Mouse (Mus musculus) effector memory CD4-positive, alpha-beta T cell, adult 7 months (primary cell): ENCODE data around the gene Tnfrsf23. TPM values are rescaled to one million over a fixed set of nuclear protein-coding genes. Genes with fewer than 3 reads are reported as not detected.

Experiments used
- polyA plus RNA-seq: library from polyadenylated mRNA; unstranded; fragments of 100-300 nt; shearing (Covaris generic); gene quantifications from one replicate; pipeline ENCODE4 v1.2.1, GENCODE M21; 2017

The Tnfrsf23 gene
- polyA plus RNA-seq = 14.4 TPM

GRCm38 (mm10) chr7:143685359-143686067 lies at the start of gene Tnfrsf23:
Tnfrsf23 (minus strand) TSS chr7:143685872.

GRCm38 (mm10) chr7:143649034-143649768 lies 36.5 kb downstream of the Tnfrsf23 start, which contains the start of gene Tnfrsf22:
Tnfrsf22 (minus strand) TSS chr7:143649661.

GRCm38 (mm10) chr7:143628540-143628939 lies 57.1 kb downstream of the Tnfrsf23 start, which contains the start of gene Tnfrsf26:
Tnfrsf26 (minus strand) TSS chr7:143628722.

Other genes starting within 250 kb of the Tnfrsf23 start
- 2.7 TPM for gene Cdkn1c, start 224.8 kb downstream of the Tnfrsf23 start, polyA plus RNA-seq
- gene Slc22a18, start 212.1 kb downstream of the Tnfrsf23 start, polyA plus RNA-seq = not detected
- not detected for gene Phlda2, start 182.7 kb downstream of the Tnfrsf23 start, polyA plus RNA-seq
- 292 TPM for gene Nap1l4, start 136.8 kb downstream of the Tnfrsf23 start, polyA plus RNA-seq
- gene Cars, start 85.8 kb downstream of the Tnfrsf23 start, polyA plus RNA-seq = 40.0 TPM
- 40.5 TPM for gene Tnfrsf26, start 57.1 kb downstream of the Tnfrsf23 start, polyA plus RNA-seq
- 19.3 TPM for gene Tnfrsf22, start 36.2 kb downstream of the Tnfrsf23 start, polyA plus RNA-seq
- 26.7 TPM for gene Osbpl5, start 71.1 kb upstream of the Tnfrsf23 start, polyA plus RNA-seq
- not detected for gene Mrgprg, start 81.1 kb upstream of the Tnfrsf23 start, polyA plus RNA-seq
- gene Mrgpre, start 98.6 kb upstream of the Tnfrsf23 start, polyA plus RNA-seq = not detected
- 15.0 TPM for gene Nadsyn1, start 137.0 kb upstream of the Tnfrsf23 start, polyA plus RNA-seq
- gene Dhcr7, start 137.3 kb upstream of the Tnfrsf23 start, polyA plus RNA-seq = 7.8 TPM
- gene Gm498, start 181.0 kb upstream of the Tnfrsf23 start, polyA plus RNA-seq = 0.44 TPM